ENCODE assay signal across 28 mouse cellular contexts in genomic region chr4:22880692-22881091, GRCm38 (mm10).
DNase-seq lines count a peak whose midpoint lies in the region; ATAC-seq and TF ChIP-seq lines count a peak whose summit lies in the region.
"Had no signal": no experiment of that assay in that cellular context is flagged by ENCODE, and none has a peak within 500 bp of the region (broad histone marks: within the 10 kb centered on the region; RNA-seq: fewer than 3 reads in every experiment).

No protein-coding gene starts in this region.

- ATAC-seq in forebrain, embryonic 16.5 days: no peak
- ATAC-seq in midbrain, postnatal 0 days (ENCODE audit: low FRiP score): no peak
- peak; percentile 48; the same call in 1 of the 2 replicates for ATAC-seq in midbrain, embryonic 13.5 days
- no peak for ATAC-seq in midbrain, embryonic 14.5 days (ENCODE audit: low FRiP score, low TSS enrichment)
- no peak for ATAC-seq in forebrain, postnatal 0 days
- ATAC-seq: intestine, postnatal 0 days; Patski had no signal

- 17% methylated on average over 7 of the region's 7 CpGs for WGBS in forebrain, embryonic 10.5 days
- 5% methylated on average over 7 of the region's 7 CpGs for WGBS in forebrain, embryonic 16.5 days
- 10% methylated on average over 7 of the region's 7 CpGs for WGBS in midbrain, embryonic 10.5 days
- WGBS in midbrain, postnatal 0 days: 10% methylated on average over 7 of the region's 7 CpGs
- 6% methylated on average over 7 of the region's 7 CpGs for WGBS in midbrain, embryonic 13.5 days
- 8% methylated on average over 7 of the region's 7 CpGs for WGBS in midbrain, embryonic 14.5 days
- WGBS in forebrain, postnatal 0 days: 5% methylated on average over 7 of the region's 7 CpGs
- 55% methylated on average over 7 of the region's 7 CpGs for WGBS in heart, embryonic 10.5 days

- H3K4me2 ChIP-seq in forebrain, embryonic 16.5 days (ENCODE audit: low read length): no peak overlapping the region
- H3K4me2 ChIP-seq in midbrain, postnatal 0 days (ENCODE audit: low read depth, low read length, poor library complexity, severe bottlenecking): no peak overlapping the region
- no peak overlapping the region for H3K4me2 ChIP-seq in midbrain, embryonic 13.5 days (replicated peaks)
- no peak overlapping the region for H3K4me2 ChIP-seq in midbrain, embryonic 14.5 days (ENCODE audit: low read length)
- no peak overlapping the region for H3K4me2 ChIP-seq in forebrain, postnatal 0 days (ENCODE audit: low read depth)
- H3K4me2 ChIP-seq: embryonic facial prominence, embryonic 12.5 days; embryonic facial prominence, embryonic 15.5 days; heart, embryonic 11.5 days; hindbrain, embryonic 12.5 days; hindbrain, embryonic 15.5 days had no signal

- H3K4me1 ChIP-seq in forebrain, embryonic 10.5 days: peaks cover 18% of the 10 kb centered on the region
- no peaks in the 10 kb centered on the region for H3K4me1 ChIP-seq in forebrain, embryonic 16.5 days (replicated peaks; ENCODE audit: control insufficient read depth, insufficient read depth, low read length)
- peaks cover 17% of the 10 kb centered on the region for H3K4me1 ChIP-seq in midbrain, embryonic 10.5 days
- no peaks in the 10 kb centered on the region for H3K4me1 ChIP-seq in midbrain, postnatal 0 days (ENCODE audit: insufficient read depth, low read length)
- H3K4me1 ChIP-seq in midbrain, embryonic 13.5 days (replicated peaks): 0 out of 2 replicates have a peak, but pooled peaks cover 2% of the 10 kb centered on the region
- no peaks in the 10 kb centered on the region for H3K4me1 ChIP-seq in midbrain, embryonic 14.5 days (ENCODE audit: control insufficient read depth, insufficient read depth, low read length)
- no peaks in the 10 kb centered on the region for H3K4me1 ChIP-seq in forebrain, postnatal 0 days (ENCODE audit: insufficient read depth)
- no peaks in the 10 kb centered on the region for H3K4me1 ChIP-seq in heart, embryonic 10.5 days
- H3K4me1 ChIP-seq: embryonic facial prominence, embryonic 12.5 days; embryonic facial prominence, embryonic 15.5 days; hindbrain, embryonic 12.5 days; hindbrain, embryonic 15.5 days had no signal

- H3K4me3 ChIP-seq in forebrain, embryonic 10.5 days: no peak overlapping the region
- H3K4me3 ChIP-seq in forebrain, embryonic 16.5 days (replicated peaks; ENCODE audit: low read length): no peak overlapping the region
- no peak overlapping the region for H3K4me3 ChIP-seq in midbrain, embryonic 10.5 days
- H3K4me3 ChIP-seq in midbrain, postnatal 0 days (ENCODE audit: low read depth, low read length): no peak overlapping the region
- H3K4me3 ChIP-seq in midbrain, embryonic 13.5 days (replicated peaks): no peak overlapping the region
- no peak overlapping the region for H3K4me3 ChIP-seq in midbrain, embryonic 14.5 days (replicated peaks; ENCODE audit: low read depth, low read length)
- H3K4me3 ChIP-seq in forebrain, postnatal 0 days (ENCODE audit: low read depth, low read length): no peak overlapping the region
- H3K4me3 ChIP-seq in heart, embryonic 10.5 days: no peak overlapping the region
- H3K4me3 ChIP-seq: embryonic facial prominence, embryonic 12.5 days; embryonic facial prominence, embryonic 15.5 days; heart, adult 2 months; hindbrain, embryonic 12.5 days; hindbrain, embryonic 15.5 days had no signal

- peak; percentile 16 for DNase-seq in forebrain, embryonic 10.5 days (ENCODE audit: extremely low spot score, low spot score)
- peak; percentile 12 for DNase-seq in midbrain, embryonic 10.5 days (ENCODE audit: low spot score)
- DNase-seq in midbrain, postnatal 0 days (ENCODE audit: low spot score): no peak
- no peak for DNase-seq in midbrain, embryonic 14.5 days
- DNase-seq in forebrain, postnatal 0 days: peak; percentile 2
- DNase-seq in heart, embryonic 10.5 days (ENCODE audit: low spot score): no peak
- DNase-seq: adrenal gland, postnatal 10 days; adrenal gland, postnatal 36 days; B cell, adult 2 months; cerebellum, adult 11-12 months; cerebellum, adult 8-10 months; cerebellum, postnatal 10 days; cerebellum, postnatal 36 days; embryo, embryonic 11 days; gastrocnemius, postnatal 10 days; gastrocnemius, postnatal 36 days; heart, adult 2 months had no signal

- H3K27me3 ChIP-seq in forebrain, embryonic 10.5 days (ENCODE audit: poor library complexity, severe bottlenecking): no peaks in the 10 kb centered on the region
- no peaks in the 10 kb centered on the region for H3K27me3 ChIP-seq in forebrain, embryonic 16.5 days (replicated peaks; ENCODE audit: control insufficient read depth, insufficient read depth, low read length)
- H3K27me3 ChIP-seq in midbrain, embryonic 10.5 days (ENCODE audit: low read depth, poor library complexity, severe bottlenecking): no peaks in the 10 kb centered on the region
- H3K27me3 ChIP-seq in midbrain, postnatal 0 days (ENCODE audit: insufficient read depth, low read length): no peaks in the 10 kb centered on the region
- no peaks in the 10 kb centered on the region for H3K27me3 ChIP-seq in midbrain, embryonic 13.5 days
- H3K27me3 ChIP-seq in midbrain, embryonic 14.5 days (ENCODE audit: control insufficient read depth, insufficient read depth, low read length): no peaks in the 10 kb centered on the region
- no peaks in the 10 kb centered on the region for H3K27me3 ChIP-seq in forebrain, postnatal 0 days (ENCODE audit: insufficient read depth, low read length)
- H3K27me3 ChIP-seq in heart, embryonic 10.5 days (ENCODE audit: insufficient read depth, poor library complexity, severe bottlenecking): no peaks in the 10 kb centered on the region
- H3K27me3 ChIP-seq: CH12.LX; embryonic facial prominence, embryonic 12.5 days; embryonic facial prominence, embryonic 15.5 days; hindbrain, embryonic 12.5 days; hindbrain, embryonic 15.5 days; Patski had no signal

- H3K9ac ChIP-seq in forebrain, embryonic 16.5 days (replicated peaks; ENCODE audit: low read depth, low read length): no peak overlapping the region
- no peak overlapping the region for H3K9ac ChIP-seq in midbrain, postnatal 0 days (replicated peaks; ENCODE audit: low read length, poor library complexity, severe bottlenecking)
- no peak overlapping the region for H3K9ac ChIP-seq in midbrain, embryonic 13.5 days (replicated peaks)
- H3K9ac ChIP-seq in midbrain, embryonic 14.5 days (replicated peaks; ENCODE audit: low read length): no peak overlapping the region
- no peak overlapping the region for H3K9ac ChIP-seq in forebrain, postnatal 0 days
- H3K9ac ChIP-seq: embryonic facial prominence, embryonic 12.5 days; embryonic facial prominence, embryonic 15.5 days; hindbrain, embryonic 12.5 days; hindbrain, embryonic 15.5 days had no signal

- TF ChIP-seq CTCF in midbrain, postnatal 0 days (IDR thresholded peaks at IDR 0.05): no peak
- TF ChIP-seq CTCF in forebrain, postnatal 0 days (IDR thresholded peaks at IDR 0.05; ENCODE audit: low read depth): no peak

- H3K27ac ChIP-seq in forebrain, embryonic 10.5 days: peak overlapping the region; percentile 51; the same call in 1 of the 2 replicates
- H3K27ac ChIP-seq in forebrain, embryonic 16.5 days (ENCODE audit: low read length): no peak overlapping the region
- peak overlapping the region; percentile 70 for H3K27ac ChIP-seq in midbrain, embryonic 10.5 days (replicated peaks)
- no peak overlapping the region for H3K27ac ChIP-seq in midbrain, postnatal 0 days (ENCODE audit: low read depth, low read length)
- H3K27ac ChIP-seq in midbrain, embryonic 13.5 days: no peak overlapping the region
- no peak overlapping the region for H3K27ac ChIP-seq in midbrain, embryonic 14.5 days (replicated peaks; ENCODE audit: low read depth, low read length)
- no peak overlapping the region for H3K27ac ChIP-seq in forebrain, postnatal 0 days (ENCODE audit: low read depth, low read length)
- no peak overlapping the region for H3K27ac ChIP-seq in heart, embryonic 10.5 days
- H3K27ac ChIP-seq: embryonic facial prominence, embryonic 12.5 days; embryonic facial prominence, embryonic 15.5 days; heart, adult 2 months; hindbrain, embryonic 12.5 days; hindbrain, embryonic 15.5 days had no signal

- H3K9me3 ChIP-seq in forebrain, embryonic 10.5 days: peaks cover 7% of the 10 kb centered on the region; the same call in 1 of the 2 replicates
- H3K9me3 ChIP-seq in forebrain, embryonic 16.5 days (ENCODE audit: control insufficient read depth, low read length): no peaks in the 10 kb centered on the region; the same call in 1 of the 2 replicates
- peaks cover 3% of the 10 kb centered on the region for H3K9me3 ChIP-seq in midbrain, embryonic 10.5 days (replicated peaks)
- no peaks in the 10 kb centered on the region for H3K9me3 ChIP-seq in midbrain, postnatal 0 days (ENCODE audit: low read length)
- H3K9me3 ChIP-seq in midbrain, embryonic 13.5 days: no peaks in the 10 kb centered on the region
- no peaks in the 10 kb centered on the region for H3K9me3 ChIP-seq in midbrain, embryonic 14.5 days (ENCODE audit: control insufficient read depth, low read length)
- no peaks in the 10 kb centered on the region for H3K9me3 ChIP-seq in forebrain, postnatal 0 days (ENCODE audit: low read length)
- H3K9me3 ChIP-seq in heart, embryonic 10.5 days: no peaks in the 10 kb centered on the region
- H3K9me3 ChIP-seq: embryonic facial prominence, embryonic 12.5 days; embryonic facial prominence, embryonic 15.5 days; G1E; hindbrain, embryonic 12.5 days; hindbrain, embryonic 15.5 days had no signal

- no peaks in the 10 kb centered on the region for H3K36me3 ChIP-seq in forebrain, embryonic 10.5 days (replicated peaks)
- H3K36me3 ChIP-seq in forebrain, embryonic 16.5 days (ENCODE audit: control insufficient read depth, insufficient read depth): no peaks in the 10 kb centered on the region
- H3K36me3 ChIP-seq in midbrain, embryonic 10.5 days: no peaks in the 10 kb centered on the region
- H3K36me3 ChIP-seq in midbrain, postnatal 0 days (ENCODE audit: insufficient read depth, low read length): no peaks in the 10 kb centered on the region
- no peaks in the 10 kb centered on the region for H3K36me3 ChIP-seq in midbrain, embryonic 13.5 days
- no peaks in the 10 kb centered on the region for H3K36me3 ChIP-seq in midbrain, embryonic 14.5 days (ENCODE audit: control insufficient read depth, insufficient read depth, low read length)
- no peaks in the 10 kb centered on the region for H3K36me3 ChIP-seq in forebrain, postnatal 0 days (ENCODE audit: insufficient read depth)
- no peaks in the 10 kb centered on the region for H3K36me3 ChIP-seq in heart, embryonic 10.5 days
- H3K36me3 ChIP-seq: embryonic facial prominence, embryonic 12.5 days; embryonic facial prominence, embryonic 15.5 days; G1E; hindbrain, embryonic 12.5 days; hindbrain, embryonic 15.5 days had no signal

Comparison
In these comparisons a context has a peak if more than half of its experiments do, and no peak if none do; other contexts are left out.
1. DNase-seq: peak in forebrain, embryonic 10.5 days (single experiment), midbrain, embryonic 10.5 days (single experiment) and forebrain, postnatal 0 days (single experiment); none in midbrain, postnatal 0 days (single experiment), midbrain, embryonic 14.5 days (single experiment) and heart, embryonic 10.5 days (single experiment).
2. H3K27ac ChIP-seq: peak in forebrain, embryonic 10.5 days (single experiment) and midbrain, embryonic 10.5 days (single experiment); none in forebrain, embryonic 16.5 days (single experiment), midbrain, postnatal 0 days (single experiment), midbrain, embryonic 13.5 days (single experiment), midbrain, embryonic 14.5 days (single experiment), forebrain, postnatal 0 days (single experiment) and heart, embryonic 10.5 days (single experiment).